Mouse (Mus musculus): ENCODE results near the gene Gm12216.
A peak's percentile ranks its signal among the peaks of the same experiment; 100 is the strongest.

- TF ChIP-seq CTCF (IDR thresholded peaks at IDR 0.05; ENCODE audit: low read depth), result peak; percentile 15; the same call in 1 of the 2 replicates
- no peak for TF ChIP-seq EP300 (IDR thresholded peaks at IDR 0.05; ENCODE audit: low read depth)
These were observed 88.8 kb downstream of the Gm12216 start for GRCm38 (mm10) chr11:53770125-53770791.
